Mouse (Mus musculus): ENCODE results near the gene Eri3.

DNA sequence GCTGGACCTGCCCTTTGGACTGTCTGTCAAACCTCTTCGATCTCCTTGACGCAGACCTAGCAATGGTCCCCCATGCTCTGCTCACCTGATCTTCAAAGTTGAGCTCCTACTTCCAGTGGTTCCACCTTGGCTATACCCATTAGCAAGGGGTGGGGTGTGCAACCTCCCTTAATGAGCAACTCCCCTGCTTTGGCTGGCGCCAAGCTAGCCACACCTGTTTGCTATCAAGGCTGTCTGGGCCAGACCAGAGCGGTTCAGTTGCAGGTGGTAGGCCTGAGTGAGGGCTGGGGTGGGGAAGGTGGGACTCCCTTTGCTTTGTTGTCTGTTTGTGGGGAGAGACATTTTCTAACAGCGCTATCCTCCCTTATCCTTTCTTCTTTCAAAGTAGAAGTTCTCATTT is 62.5 kb downstream of the Eri3 start:
- TF ChIP-seq CTCF (IDR thresholded peaks at IDR 0.05; ENCODE audit: borderline replicate concordance, insufficient read depth, low read depth, low read length): no peak
- TF ChIP-seq POLR2A (IDR thresholded peaks at IDR 0.05; ENCODE audit: borderline replicate concordance, insufficient read depth, low read length): no peak

All from cerebellum, adult 2 months (tissue).